Mouse (Mus musculus) liver, adult 2 months (tissue): ENCODE data around the gene Fhl3.

Experiments
- CTCF ChIP-seq: fragments of 200-500 bp; IDR thresholded peaks from 2 replicates; pipeline ENCODE4 v1.5.1; 2011; ENCODE audit warnings: low read depth, low read length, control low read depth
- POLR2A ChIP-seq: fragments of 200-500 bp; IDR thresholded peaks from 2 replicates; pipeline ENCODE4 v1.6.1; 2011; ENCODE audit warnings: low read length, control low read depth; ENCODE audit not compliant: insufficient read depth; ENCODE audit errors: extremely low read depth

DNA sequence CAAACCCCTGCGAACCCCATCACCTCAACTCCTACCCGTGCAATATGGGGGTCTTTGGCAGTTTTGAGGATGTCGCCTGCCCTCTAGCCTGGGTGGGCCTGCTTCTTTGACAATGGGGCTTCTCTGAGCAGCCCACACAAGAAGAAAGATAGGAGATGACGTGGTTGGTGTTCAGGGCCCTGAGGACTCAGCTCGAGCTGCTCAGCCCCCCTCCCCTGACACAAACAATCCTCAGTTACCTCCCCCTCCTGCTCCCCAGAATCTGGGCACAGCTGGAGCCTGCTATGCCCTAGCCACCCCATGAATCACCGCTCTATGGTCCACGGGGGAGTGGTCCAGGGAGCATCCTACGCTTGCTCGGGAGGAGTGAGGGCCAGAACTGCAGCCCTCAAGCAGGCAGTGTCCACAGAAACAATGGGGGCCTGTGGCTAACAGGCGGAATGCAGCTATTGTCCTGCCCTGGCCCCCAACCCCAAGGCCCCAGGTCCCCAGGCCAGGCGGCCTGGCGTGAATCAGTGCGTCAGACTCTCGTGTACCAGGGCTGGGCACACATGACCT lies 32.9 kb upstream of the Fhl3 start:
- no peak for TF ChIP-seq CTCF
- no peak for TF ChIP-seq POLR2A
